Mouse (Mus musculus) cerebellum, adult 11 months (tissue): ENCODE measurements around the gene Sergef.
"Not testable (repeated sequence)": the region's sequence is repeated elsewhere in the genome, so short reads cannot be mapped to it uniquely, and the experiment has no call there.

Experiments
- DNase-seq: peaks from one replicate; pipeline ENCODE4 v3.0.0; 2022

Sergef gene

GRCm38 (mm10) chr7:46639692-46640031 lies at the start of gene Sergef:
Gene Sergef, minus strand, starts transcription at chr7:46639807.
- peak; percentile 92 for DNase-seq

- no peak for DNase-seq
Observed at GRCm38 (mm10) chr7:46686827-46687226, 47.2 kb upstream of the Sergef start.

DNA sequence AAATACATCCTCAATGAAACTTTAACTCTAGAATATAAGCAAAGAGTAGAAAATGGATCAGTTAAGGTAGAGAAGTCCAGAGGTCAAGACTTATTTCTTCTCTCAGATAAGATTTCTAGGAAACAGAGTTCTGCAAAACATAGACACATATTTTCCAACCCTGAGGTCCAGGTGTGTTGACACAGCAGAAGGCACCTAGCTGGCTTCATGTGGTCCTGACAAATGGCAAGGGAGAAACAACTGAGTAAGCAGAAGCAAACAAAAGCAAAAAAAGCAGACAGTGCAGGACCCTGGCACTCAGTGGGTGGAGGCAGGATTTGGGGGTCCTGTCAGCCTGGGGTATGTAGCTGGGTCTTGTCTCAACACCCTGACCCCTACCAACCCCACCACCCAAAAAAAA lies 41.1 kb upstream of the Sergef start:
- no peak for DNase-seq

GRCm38 (mm10) chr7:46679044-46679443 lies 39.4 kb upstream of the Sergef start:
- not testable (repeated sequence) for DNase-seq

DNA sequence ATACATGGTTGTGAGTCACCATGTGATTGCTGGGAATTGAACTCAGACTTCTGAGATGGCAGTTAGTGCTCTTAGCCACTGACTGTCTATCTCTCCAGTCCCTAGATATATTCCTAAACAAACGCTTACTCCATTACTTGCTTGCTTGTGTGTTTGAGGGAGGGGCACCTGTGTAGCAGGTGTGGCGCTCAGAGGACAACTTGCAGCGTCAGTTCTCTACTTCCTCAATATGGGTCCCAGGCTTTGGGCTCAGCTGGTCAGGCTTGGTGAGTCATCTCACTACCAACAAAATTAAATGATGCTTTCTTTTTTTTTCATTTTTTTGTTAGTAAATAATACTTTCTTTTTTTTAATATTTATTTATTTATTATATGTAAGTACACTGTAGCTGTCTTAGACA lies 38.8 kb upstream of the Sergef start:
- no peak for DNase-seq

GRCm38 (mm10) chr7:46676808-46677360 lies 37.3 kb upstream of the Sergef start:
- peak; percentile 55 for DNase-seq

GRCm38 (mm10) chr7:46675886-46676285 lies 36.3 kb upstream of the Sergef start:
- DNase-seq, result no peak

DNA sequence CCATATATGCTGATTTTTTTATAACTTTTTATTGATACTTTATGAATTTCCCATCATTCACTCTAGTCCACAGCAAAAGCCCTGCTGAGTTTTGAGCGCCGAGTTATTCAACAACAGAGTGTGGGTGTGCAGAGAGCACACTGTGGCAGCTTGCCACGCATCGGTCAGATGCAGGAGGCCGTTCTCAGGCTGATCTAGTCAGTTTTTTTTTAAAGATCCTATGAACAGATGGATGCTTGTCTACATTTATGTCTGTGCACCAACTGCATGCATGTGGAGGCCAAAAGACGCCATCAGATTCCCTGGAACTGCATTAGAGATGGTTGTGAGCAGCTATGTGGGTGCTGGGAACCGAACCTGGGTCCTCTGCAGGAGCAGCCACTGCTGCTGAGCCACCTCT lies 35.5 kb upstream of the Sergef start:
- DNase-seq, result no peak

DNA sequence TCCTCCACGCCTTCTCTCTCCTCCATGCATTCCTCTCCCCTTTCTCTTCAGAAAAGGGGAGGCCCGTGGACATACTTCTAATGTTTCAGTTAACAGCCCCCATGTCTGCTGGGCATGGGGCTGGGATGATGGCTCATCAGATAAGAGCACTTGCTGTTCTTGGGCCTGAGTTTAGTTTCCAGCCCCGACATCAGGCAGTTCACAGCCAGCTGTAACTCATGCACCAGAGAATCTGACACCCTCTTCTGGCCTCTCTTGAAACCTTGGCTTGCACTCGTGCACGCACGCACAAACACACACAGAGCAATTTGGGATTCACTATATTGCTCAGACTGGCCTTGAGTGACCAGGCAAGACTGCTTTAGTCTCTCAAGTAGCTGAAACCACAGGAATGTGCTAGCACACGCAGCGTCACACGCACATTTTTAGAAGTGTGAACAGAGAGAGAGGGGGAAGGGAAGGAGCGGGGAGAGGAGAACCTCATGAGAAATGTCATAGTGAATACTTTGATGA lies 32.6 kb upstream of the Sergef start, which contains the start of gene Tph1:
TSS of gene Tph1 (minus strand) at position 378 of the 513 bp plus-strand sequence.
- DNase-seq, result no peak

DNA sequence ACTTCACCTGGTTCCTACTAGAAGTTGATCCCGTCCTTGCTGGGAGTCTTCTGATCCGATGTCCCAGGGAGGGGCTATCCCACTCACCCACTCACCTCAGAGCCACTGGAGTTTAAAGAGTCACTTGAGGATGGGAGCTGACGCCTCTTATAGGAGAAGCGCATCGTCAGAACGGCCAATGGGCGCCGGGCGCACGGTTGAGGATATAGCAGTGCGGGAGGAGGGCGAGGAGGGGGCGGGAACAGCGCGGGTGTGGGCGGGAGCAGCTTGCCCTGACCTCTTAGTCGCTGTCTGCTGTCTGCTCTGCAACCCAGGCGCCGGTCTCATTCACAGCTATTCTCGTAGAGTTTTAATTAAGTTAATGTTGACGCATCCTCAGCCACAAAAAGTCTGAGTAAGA lies 27.6 kb upstream of the Sergef start:
- no peak for DNase-seq

DNA sequence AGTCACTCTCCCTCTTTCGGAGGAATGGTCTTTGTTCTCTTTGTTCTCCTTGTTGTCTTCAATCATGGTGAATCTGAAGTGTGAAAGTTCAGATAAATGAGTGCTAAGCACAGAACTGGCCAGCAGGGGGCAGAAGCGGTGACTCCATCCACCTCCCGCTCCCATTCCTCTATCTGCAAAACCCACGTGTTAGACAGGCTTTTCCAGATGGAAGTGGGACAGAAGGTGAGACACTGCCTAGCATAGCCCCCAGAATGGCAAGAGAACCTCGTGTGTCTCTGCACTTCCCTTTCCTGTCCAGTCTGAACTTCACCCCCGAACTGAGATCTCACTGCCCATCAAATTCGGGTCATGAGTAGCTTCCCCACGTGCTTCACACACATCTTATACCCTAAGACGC lies 25.6 kb upstream of the Sergef start:
- DNase-seq, result peak; percentile 36

GRCm38 (mm10) chr7:46661591-46662090 lies 22.0 kb upstream of the Sergef start:
- no peak for DNase-seq

- DNase-seq, result no peak
Observed at GRCm38 (mm10) chr7:46652279-46652678, 12.7 kb upstream of the Sergef start.

GRCm38 (mm10) chr7:46650231-46650630 lies 10.6 kb upstream of the Sergef start:
- DNase-seq, result not testable (repeated sequence)

DNA sequence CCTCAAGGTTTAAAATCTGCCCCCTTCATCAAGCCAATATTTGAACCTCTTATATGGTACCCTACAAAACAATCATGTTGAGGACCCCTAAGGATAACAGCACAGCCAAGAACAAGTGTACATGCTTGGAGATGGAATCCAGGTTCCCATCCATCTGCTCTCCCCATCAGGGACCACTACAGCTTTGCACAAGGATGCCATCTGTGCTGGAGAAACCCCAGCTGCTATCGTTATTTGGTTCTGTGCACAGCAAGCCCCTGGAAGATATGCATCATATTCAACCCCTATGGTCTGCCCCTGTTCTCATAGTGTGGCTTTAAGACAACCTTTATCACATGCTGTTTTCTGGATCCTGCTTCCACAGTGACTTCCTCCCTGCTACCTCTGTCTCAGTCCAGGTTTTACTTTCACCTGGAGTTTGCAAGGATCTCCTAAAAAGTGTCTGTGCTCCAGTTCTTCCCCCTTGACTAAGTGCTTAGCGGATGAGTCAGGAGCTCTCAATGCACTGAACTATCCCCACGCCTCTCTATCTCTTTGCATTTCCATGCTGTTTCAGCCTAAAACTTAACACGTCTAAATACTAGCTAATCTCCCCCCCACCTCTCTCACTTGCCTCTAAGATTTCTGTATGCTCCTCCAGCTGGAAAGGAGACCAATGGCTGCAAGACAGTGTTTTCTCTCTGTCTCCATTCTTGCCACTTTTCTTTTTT lies 9.0 kb upstream of the Sergef start:
- DNase-seq, result no peak

GRCm38 (mm10) chr7:46643172-46643571 lies 3.6 kb upstream of the Sergef start:
- peak; percentile 69 for DNase-seq

DNA sequence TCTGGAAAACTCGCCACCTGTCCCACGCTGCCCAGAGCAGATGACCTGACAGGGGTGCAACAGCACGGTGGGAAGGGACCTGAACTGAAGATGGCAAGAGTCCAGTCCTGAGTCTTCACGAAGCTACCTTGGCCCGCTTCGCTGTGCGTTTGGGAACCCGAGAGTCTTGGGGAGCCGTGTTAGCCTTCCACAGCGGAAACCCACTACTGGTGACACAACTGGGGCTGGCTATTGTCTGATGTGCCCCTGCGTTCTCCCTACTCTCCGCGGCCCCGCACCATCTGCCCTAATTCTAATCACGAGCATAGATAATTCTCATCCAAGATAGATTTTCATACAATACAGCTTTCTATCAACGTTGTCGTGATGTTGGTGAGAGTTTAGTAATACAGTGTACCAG lies 455 bp upstream of the Sergef start:
- no peak for DNase-seq

GRCm38 (mm10) chr7:46638889-46639691 lies 517 bp downstream of the Sergef start:
- no peak for DNase-seq

GRCm38 (mm10) chr7:46628375-46628975 lies 11.1 kb downstream of the Sergef start:
- DNase-seq, result no peak

- DNase-seq, result no peak
Observed at GRCm38 (mm10) chr7:46623979-46624378, 15.6 kb downstream of the Sergef start.

DNA sequence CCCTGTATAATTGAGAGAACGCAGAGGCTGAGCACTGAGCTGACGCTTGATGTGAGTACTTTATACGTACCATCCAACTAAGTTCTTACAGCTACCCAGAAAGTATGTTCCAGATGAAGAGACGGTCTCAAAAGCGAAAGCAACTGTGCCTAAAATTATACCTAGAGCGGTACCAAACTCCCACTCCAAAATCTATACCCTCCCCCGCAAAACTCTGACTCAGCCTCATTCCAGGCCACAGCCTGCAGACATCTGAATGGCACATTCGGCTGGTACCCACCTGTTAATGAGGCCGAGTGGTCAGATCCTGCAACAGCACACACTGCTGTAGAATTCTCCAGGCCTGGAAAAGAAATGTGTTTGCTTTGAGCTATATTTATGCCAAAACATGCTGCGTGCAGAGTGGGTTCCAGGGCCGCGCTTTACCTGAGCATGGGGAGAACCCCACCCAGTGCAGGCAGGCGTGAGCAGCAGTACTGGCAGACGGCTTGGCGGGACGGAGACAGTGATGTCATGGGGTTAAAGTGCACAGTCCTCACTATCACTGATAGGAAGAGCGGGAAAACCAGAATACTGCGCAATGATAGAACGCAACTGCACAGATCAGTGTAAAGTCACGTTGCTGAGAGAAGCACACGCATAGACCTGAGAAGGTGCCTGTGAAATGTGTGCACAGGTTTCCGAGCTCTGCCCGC lies 21.0 kb downstream of the Sergef start:
- DNase-seq, result no peak

DNA sequence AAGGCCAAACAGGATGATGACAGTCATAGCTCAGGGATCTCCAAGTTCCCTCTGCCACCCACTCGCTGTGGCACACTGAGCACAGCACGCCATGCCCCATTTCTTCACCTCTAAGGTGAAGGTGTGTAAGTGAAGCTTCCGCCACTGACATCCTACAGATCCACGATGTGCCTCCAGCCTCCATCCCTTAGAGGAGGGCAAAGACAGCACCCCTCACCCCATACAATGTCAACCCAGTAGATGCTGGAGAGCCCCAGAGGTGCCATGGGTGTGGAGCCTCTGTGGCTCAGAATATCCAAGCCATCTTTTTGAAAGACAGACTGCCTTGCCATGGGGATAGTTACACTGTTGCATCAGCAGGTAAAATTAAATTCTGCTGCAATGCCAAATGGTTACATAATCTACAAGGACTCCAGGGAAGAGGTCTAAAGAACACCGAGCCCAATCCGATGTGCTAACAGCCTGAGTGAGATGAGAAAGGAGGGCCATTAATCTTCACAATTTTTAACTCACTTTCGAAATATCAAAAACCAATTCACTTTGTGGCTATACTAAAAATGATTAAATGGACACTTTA lies 23.1 kb downstream of the Sergef start:
- DNase-seq, result no peak
